Mouse (Mus musculus) ES-Bruce4 (cell line): Measurements from ENCODE around the gene Fam234a.

Experiments used
- CTCF ChIP-seq: IDR thresholded peaks from one replicate; pipeline ENCODE4 v1.8.1; 2011; ENCODE audit warnings: low read depth, low read length
- EP300 ChIP-seq: IDR thresholded peaks from 2 replicates; pipeline ENCODE4 v1.6.1; 2011; ENCODE audit warnings: low read depth, low read length; ENCODE audit not compliant: insufficient read depth
- POLR2A ChIP-seq: IDR thresholded peaks from one replicate; pipeline ENCODE4 v1.8.1; 2011; ENCODE audit warnings: low read length; ENCODE audit not compliant: insufficient read depth

DNA sequence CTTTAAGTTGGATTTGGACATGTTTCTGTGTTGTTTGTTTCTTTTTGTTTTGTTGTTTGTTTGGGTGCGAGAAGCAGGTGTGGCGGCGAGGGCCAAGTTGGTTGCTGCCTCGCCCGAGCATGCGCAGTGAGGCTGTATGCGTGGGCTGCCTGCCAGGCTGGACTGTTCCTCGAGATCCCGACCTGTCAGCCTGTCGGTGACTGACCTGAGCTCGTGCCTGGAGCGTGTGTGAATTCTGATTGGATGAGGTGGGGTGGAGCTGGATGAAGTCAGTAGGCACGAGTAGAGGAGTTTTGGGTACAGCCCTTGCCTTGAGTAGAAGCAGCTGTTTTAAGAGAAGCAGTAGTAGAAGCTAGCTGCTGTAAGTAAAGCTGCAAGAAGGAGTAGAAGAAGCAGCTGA is 31.9 kb upstream of the Fam234a start:
- TF ChIP-seq CTCF (no peak), POLR2A (no peak), EP300 (no peak)
